ENCODE assay signal across 8 mouse cellular contexts in genomic region chr10:117148361-117149003, GRCm38 (mm10). TPM values are rescaled to one million over a fixed set of nuclear protein-coding genes. Genes with fewer than 3 reads are reported as not detected.
DNase-seq lines count a peak whose midpoint lies in the region; ATAC-seq and TF ChIP-seq lines count a peak whose summit lies in the region.

Frs2 (minus strand) TSS chr10:117148534.

- peak within 1 kb of the TSS; percentile 63 for H3K4me2 ChIP-seq in embryonic facial prominence, embryonic 15.5 days (replicated peaks)
- H3K4me2 ChIP-seq in kidney, embryonic 14.5 days (replicated peaks; ENCODE audit: low read depth, low read length): peak within 1 kb of the TSS; percentile 83
- H3K4me2 ChIP-seq in limb, embryonic 15.5 days: peak within 1 kb of the TSS; percentile 66

- no peak for TF ChIP-seq CTCF in bone marrow, adult 2 months (IDR thresholded peaks at IDR 0.05; ENCODE audit: control insufficient read depth, insufficient read depth, low read length)

- no peaks in the 10 kb centered on the region for H3K27me3 ChIP-seq in embryonic facial prominence, embryonic 15.5 days
- H3K27me3 ChIP-seq in kidney, embryonic 14.5 days (ENCODE audit: control insufficient read depth, insufficient read depth, low read length): no peaks in the 10 kb centered on the region
- H3K27me3 ChIP-seq in limb, embryonic 15.5 days: no peaks in the 10 kb centered on the region

- peak within 1 kb of the TSS; percentile 64 for H3K9ac ChIP-seq in embryonic facial prominence, embryonic 15.5 days
- peak within 1 kb of the TSS; percentile 94 for H3K9ac ChIP-seq in kidney, embryonic 14.5 days (ENCODE audit: low read depth, low read length)
- H3K9ac ChIP-seq in limb, embryonic 15.5 days: peak within 1 kb of the TSS; percentile 98

- peak; percentile 95 for ATAC-seq in embryonic facial prominence, embryonic 15.5 days (ENCODE audit: insufficient number of reproducible peaks, low FRiP score, low TSS enrichment, low read depth)
- ATAC-seq in kidney, embryonic 14.5 days (ENCODE audit: low FRiP score, low TSS enrichment): peak; percentile 97
- ATAC-seq in limb, embryonic 15.5 days (ENCODE audit: insufficient number of reproducible peaks, low FRiP score, low TSS enrichment, low read depth): peak; percentile 91

- WGBS in bone marrow, adult 2 months: under 1% methylated on average over 57 of the region's 57 CpGs
- under 1% methylated on average over 55 of the region's 57 CpGs for WGBS in embryonic facial prominence, embryonic 15.5 days
- under 1% methylated on average over 53 of the region's 57 CpGs for WGBS in kidney, embryonic 14.5 days
- 0% methylated on average over 47 of the region's 57 CpGs for WGBS in limb, embryonic 15.5 days

- no peaks in the 10 kb centered on the region for H3K36me3 ChIP-seq in embryonic facial prominence, embryonic 15.5 days
- H3K36me3 ChIP-seq in kidney, embryonic 14.5 days (ENCODE audit: control insufficient read depth, insufficient read depth, low read length): no peaks in the 10 kb centered on the region
- no peaks in the 10 kb centered on the region for H3K36me3 ChIP-seq in limb, embryonic 15.5 days

- peak; percentile 93 for DNase-seq in 416B (ENCODE audit: low read depth)
- DNase-seq in heart, adult 9 months (ENCODE audit: low spot score in 2 of 2): peak; percentile 94 to 95
- DNase-seq in monocyte, adult 2 months (ENCODE audit: low read depth in 1 of 2, low spot score in 2 of 2): peak; percentile 71 to 80
- DNase-seq in spleen, postnatal 36 days (ENCODE audit: low spot score in 2 of 2): peak; percentile 95

- TF ChIP-seq POLR2A in bone marrow, adult 2 months (IDR thresholded peaks at IDR 0.05; ENCODE audit: borderline replicate concordance, control insufficient read depth, low read depth, low read length): peak; percentile 89

- H3K9me3 ChIP-seq in embryonic facial prominence, embryonic 15.5 days (replicated peaks): no peaks in the 10 kb centered on the region
- no peaks in the 10 kb centered on the region for H3K9me3 ChIP-seq in kidney, embryonic 14.5 days (ENCODE audit: control insufficient read depth, low read length)
- no peaks in the 10 kb centered on the region for H3K9me3 ChIP-seq in limb, embryonic 15.5 days

- peak within 1 kb of the TSS; percentile 97 for H3K27ac ChIP-seq in bone marrow, adult 2 months (ENCODE audit: control insufficient read depth, insufficient read depth, low read depth, low read length, poor library complexity)
- H3K27ac ChIP-seq in embryonic facial prominence, embryonic 15.5 days (replicated peaks): peak within 1 kb of the TSS; percentile 85
- peak within 1 kb of the TSS; percentile 79 for H3K27ac ChIP-seq in kidney, embryonic 14.5 days (ENCODE audit: low read depth, low read length)
- peak within 1 kb of the TSS; percentile 93 for H3K27ac ChIP-seq in limb, embryonic 15.5 days

- peaks cover 6% of the 10 kb centered on the region for H3K4me1 ChIP-seq in bone marrow, adult 2 months (ENCODE audit: control insufficient read depth, insufficient read depth, low read length)
- peaks cover 40% of the 10 kb centered on the region for H3K4me1 ChIP-seq in embryonic facial prominence, embryonic 15.5 days
- peaks cover 35% of the 10 kb centered on the region for H3K4me1 ChIP-seq in kidney, embryonic 14.5 days (ENCODE audit: control insufficient read depth, insufficient read depth, low read length)
- H3K4me1 ChIP-seq in limb, embryonic 15.5 days: peaks cover 36% of the 10 kb centered on the region

- peak within 1 kb of the TSS; percentile 92 for H3K4me3 ChIP-seq in bone marrow, adult 2 months (replicated peaks; ENCODE audit: control insufficient read depth, low read depth, low read length)
- H3K4me3 ChIP-seq in embryonic facial prominence, embryonic 15.5 days (replicated peaks): peak within 1 kb of the TSS; percentile 97
- H3K4me3 ChIP-seq in kidney, embryonic 14.5 days (ENCODE audit: low read length): peak within 1 kb of the TSS; percentile 97
- peak within 1 kb of the TSS; percentile 100 for H3K4me3 ChIP-seq in limb, embryonic 15.5 days

RNA-seq across cellular contexts. Expression of gene Frs2, which starts in this region (rescaled TPM):
- polyA plus RNA-seq in bone marrow, adult 2 months (2011; ENCODE audit: insufficient read depth, insufficient read length, low replicate concordance, missing spikeins): 7.0 and 8.8 TPM in 2 replicates
- polyA plus RNA-seq in embryonic facial prominence, embryonic 15.5 days (2015; fragmentation: Nextera tagmentation; extraction: Ambion mirVana): 21.7 and 22.2 TPM in 2 replicates
- polyA plus RNA-seq in kidney, embryonic 14.5 days (2014; fragmentation: Nextera tagmentation; extraction: Ambion mirVana): 25.4 and 28.0 TPM in 2 replicates
- 18.5 and 20.6 TPM in 2 replicates for polyA plus RNA-seq in limb, embryonic 15.5 days (2015; fragmentation: Nextera tagmentation; extraction: Ambion mirVana)

Comparison
In these comparisons a context has a peak if more than half of its experiments do, and no peak if none do; other contexts are left out.
1. Peak in every context shown above with its lines: DNase-seq, ATAC-seq, H3K4me3 ChIP-seq and H3K27ac ChIP-seq.